Mouse (Mus musculus) megakaryocyte progenitor cell, adult 5-6 weeks (primary cell): Measurements from ENCODE around the gene Rpl32. TPM values are rescaled to one million over a fixed set of nuclear protein-coding genes. Genes with fewer than 3 reads are reported as not detected.

Experiments
- ATAC-seq: replicated peaks from 2 replicates; pipeline ENCODE4 v1.8.0; 2016; ENCODE audit warnings: mild to moderate bottlenecking, moderate TSS enrichment, inconsistent platforms; ENCODE audit not compliant: poor library complexity
- total RNA-seq, 2 experiments: library from RNA; stranded (forward) in 1 of 2; stranded (reverse) in 1 of 2; fragments of 157-497, 149-512 nt in 1 of 2; fragments of 200-1000 nt in 1 of 2; gene quantifications; 2 replicates each; pipeline versions ENCODE4 v1.2.3 to v1.2.4; 2015 to 2017

Gene Rpl32
- total RNA-seq (2015) = 4,905 and 5,125 TPM in 2 replicates
- total RNA-seq (2017) = 5,456 and 6,333 TPM in 2 replicates

DNA sequence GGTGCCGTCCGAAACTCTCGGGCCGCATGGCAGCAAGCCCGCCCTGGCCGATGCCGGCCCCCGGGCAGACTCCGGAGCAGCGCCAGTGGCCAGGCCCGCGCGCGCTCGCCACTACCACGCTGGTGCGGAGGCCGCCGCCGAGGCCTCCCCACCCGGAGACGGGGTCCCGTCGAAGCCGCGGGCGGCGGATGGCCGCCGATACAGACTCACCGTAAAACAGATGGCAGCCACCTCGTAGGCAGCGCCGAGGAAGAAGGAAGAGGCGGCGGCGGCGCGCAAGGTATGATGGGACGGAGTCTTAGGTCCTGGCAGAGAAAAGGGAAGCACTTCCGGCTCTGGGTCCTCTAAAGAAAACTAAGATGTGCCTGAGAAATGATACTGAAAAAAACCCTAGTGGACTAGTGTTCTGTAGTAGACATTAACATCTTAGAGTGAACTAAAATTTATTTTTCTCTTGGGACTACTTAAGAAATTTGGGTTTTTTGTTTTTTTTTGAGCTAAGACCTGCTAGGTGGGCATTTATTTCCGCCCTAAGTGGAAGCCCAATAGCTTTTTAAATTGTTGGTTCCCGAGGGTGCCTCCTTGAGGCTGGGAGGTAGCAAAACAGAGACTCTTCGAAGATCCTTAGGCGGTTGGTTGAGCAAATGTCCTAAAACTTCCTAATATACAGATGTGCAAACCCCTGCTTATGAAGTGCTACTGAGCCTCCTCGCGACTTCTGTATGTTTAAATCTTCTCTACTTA is at the start of gene Rpl32:
Gene Rpl32 (minus strand): TSS at position 260 of the 744 bp plus-strand sequence.
- ATAC-seq = peak; percentile 84

DNA sequence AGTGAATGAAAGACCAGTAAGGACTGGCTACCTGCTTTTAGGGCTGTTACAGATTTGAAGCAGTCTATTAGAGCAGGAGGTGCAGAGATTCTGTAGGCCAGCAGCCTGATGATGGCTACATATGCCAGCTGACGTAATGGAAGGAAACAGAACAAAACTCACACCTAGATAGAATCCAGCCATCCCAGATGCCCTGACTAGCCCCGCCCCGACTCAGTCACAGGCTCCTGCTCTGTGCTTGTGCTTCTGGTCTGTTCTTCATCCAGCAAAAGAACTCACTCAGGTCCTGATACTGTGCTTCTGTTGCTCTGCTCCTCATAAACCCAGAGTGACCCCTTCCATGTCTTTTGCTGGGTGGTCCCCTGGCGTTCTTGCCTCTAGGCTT is 47.8 kb upstream of the Rpl32 start:
- no peak for ATAC-seq

DNA sequence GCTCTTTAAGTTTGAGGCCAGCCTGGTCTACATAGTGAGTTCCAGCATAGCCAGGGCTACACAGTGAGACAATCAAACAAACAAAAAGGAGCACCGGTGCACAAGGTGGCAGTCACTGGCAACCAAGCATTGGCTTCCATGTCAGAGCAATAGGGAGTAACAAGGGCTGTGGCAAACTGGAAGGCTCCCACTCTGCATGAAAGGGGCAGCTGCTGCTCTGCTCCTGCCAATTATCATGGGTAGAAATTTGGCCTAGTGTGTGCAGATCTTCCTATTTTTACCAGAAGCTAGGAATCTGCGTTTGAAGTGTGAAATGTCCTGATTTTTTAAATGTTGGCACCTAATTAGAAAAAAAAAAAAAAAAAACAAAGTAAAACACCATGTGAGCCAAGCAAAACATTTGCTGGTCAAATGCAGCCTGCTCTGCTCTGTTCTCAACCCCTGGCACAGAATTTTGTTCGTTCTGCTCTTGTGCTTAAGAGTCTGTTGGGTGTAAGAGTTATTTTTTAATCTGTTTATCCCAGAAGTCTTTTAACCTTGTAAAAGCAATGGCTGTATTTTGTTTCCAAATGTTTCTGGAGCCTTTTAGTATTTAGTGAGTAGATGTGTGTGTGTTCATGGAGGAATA is 47.3 kb upstream of the Rpl32 start:
- no peak for ATAC-seq

DNA sequence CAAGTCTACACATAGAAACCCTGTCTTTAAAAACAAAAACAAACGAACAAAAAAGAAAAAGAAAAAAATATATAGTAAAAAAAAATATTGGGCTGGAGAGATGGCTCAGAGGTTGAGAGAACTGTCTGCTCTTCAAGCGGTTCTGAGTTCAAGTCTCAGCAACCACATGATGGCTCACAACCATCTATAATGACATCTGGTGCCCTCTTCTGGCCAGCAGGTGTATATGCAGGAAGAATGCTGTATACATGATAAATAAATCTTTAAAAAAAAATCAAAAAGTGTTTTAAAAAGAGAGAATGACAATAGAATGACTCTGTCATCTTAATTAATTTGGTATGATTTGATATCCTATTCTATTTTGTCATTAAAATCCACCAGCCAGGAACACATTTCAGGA is 45.9 kb upstream of the Rpl32 start:
- no peak for ATAC-seq

DNA sequence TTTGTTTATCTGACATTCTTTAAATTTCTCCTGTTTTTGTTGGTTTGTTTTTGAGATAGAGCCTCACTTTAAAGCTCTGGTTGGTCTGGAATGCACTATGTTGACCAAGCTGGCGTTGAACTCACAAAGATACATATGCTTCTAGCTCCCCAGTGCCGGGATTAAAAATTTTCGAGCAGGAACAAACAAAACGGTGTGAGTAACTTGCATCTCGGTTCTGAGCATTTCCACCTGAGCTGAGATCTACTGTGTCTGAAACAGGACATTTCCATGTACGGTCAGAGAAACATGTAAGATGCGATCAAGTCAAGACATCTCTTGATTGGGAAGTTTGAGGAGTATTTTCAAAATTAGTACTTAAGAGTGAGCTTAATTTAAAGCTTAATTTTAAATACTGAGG is 45.4 kb upstream of the Rpl32 start:
- no peak for ATAC-seq

DNA sequence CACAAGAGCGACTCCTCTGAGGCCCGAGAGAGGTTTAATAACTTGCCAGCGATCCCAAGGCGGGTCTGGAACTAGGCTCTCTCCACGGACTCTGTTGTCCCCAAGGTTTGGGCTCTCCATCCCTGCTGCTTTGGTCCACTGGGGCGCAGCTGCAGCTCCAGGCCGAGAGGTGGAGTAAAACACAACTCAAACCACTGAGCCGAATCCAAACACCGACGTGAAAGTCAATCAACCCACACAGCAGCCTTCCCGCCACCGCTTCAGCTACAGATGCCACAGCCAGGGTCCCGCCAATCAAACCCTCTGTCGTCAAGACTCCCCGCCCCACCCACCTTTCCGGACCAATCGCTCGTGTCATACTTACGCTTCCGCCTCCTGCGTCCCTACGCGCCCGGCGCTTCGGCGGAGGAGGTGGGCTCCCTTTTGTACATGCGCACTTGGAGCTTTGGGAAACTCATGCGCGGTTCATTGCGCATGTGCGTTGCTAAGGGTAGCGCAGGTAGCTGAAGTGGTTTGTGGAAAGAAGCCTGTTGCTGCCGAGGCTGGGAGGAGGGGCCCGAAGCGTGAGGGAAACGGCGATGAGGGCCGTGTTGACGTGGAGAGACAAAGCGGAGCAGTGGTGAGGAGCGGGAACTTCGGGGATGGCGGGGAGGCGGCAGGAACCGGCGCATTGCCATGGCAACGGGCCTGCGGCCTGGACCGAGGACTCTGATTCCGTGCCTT is 44.7 kb upstream of the Rpl32 start, which contains the start of the genes Mbd4 and Ift122:
Gene Mbd4 (minus strand): TSS at position 281 of the 723 bp plus-strand sequence.
Gene Ift122 (plus strand): TSS at position 380 of the 723 bp plus-strand sequence.
- ATAC-seq = peak; percentile 96

DNA sequence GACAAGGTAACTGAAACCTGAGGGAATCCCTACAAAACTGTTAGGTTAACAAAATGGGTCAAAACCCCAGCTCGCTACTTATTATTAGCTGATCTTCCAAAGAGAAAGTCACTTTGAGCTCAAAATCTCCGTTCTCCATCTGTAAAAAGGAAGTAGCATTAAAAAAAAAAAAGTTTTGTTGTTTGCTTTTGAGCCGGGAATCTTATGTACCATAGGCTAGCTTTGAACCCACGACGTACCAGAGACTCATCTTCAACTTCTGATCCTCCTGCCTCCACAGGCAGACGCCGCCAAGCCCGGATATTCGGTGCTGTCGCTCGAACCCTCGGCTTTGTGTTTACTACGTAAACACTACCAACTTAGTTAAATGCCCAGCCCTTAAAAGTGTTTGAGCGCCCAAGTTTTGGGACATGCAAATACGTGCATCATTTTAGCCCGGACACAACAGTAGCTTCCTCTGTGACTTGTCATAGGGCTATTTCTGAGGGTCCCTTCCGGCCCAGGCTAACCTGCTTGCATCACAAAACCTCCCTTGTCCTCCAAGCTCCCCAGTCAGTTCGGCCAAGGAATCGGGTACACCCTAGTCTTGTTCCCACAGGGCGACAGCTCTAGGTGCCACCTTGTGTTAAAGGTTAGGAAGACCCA is 44.0 kb upstream of the Rpl32 start:
- ATAC-seq = no peak

DNA sequence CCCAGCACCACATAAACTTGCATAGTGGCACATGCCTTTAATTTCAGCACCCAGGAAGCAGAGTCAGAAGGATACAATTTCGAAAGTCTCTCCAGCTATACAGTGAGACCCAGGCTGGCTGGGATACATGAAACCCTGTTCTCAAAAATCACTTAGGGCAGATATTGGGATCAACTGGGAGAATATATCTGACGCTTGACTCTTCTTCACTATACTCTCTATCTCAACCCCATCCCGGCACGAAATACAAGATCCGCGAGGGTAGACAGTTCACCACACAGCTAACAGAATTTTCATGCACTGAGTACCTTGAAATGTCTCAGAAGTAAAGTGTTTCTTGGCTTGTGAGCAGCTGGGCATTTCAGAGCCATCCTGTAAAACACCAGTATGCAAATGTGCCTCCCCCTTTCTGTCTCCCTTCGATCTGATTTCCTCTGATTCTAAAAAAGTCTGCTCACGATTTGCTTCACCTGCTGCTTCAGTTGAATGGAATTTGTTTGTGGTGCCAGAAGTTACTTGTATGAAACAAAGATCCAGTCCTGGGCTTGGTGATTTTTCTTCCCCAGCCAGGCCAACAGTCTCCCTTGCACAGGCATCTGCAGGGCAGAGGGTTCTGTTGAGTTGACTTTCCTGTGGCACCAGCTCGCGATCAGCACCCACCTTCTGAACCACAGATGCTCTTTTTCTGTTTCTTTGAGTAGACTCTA is 40.2 kb upstream of the Rpl32 start:
- ATAC-seq = no peak

DNA sequence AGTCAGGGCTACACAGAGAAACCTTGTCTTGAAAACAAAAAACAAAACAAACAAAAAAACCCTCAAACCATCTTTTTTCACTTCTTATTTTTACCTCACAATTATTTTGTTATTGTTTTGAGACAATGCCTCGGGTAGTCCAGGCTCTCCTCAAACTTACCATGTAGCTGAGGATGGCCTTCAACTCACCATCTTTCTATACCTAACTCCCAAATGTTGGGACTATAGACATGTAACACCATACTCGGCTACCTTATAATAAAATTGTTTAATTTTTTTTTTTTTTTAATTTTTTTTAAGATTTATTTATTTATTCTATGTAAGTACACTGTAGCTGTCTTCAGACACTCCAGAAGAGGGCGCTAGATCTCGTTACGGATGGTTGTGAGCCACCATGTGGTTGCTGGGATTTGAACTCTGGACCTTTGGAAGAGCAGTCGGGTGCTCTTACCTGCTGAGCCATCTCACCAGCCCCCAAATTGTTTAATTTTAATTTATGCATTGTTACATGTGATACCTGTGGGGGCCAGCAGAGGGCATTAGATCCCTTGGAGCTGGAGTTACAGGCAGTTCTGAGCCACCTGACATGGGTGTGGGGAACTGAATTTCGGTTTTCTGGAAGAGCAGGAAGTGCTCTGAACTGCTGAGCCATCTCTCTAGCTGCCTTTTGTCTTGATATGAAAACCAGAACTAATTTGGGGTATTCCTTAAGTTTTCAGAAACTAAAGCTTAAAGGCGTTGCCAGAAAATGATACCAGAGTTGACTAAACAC is 38.3 kb upstream of the Rpl32 start:
- peak; percentile 97 for ATAC-seq

DNA sequence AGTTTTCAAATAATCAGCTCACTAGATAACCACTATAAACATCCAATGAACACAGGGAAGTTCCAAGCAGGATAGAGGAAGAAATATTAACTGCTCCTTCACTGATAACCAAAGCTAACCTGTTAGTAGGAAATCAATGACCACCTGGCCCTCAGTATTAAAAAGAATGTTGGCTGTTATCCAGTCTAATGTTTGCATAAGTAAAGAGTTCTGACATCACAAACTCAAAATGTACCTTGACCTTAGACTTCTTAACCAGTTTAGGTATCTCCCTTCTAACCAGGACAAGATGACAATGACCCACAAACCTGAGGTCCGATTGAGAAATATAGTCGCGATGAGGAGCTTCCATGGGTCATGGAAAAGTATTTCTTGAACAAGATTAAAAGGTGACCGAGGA is 36.5 kb upstream of the Rpl32 start:
- no peak for ATAC-seq

DNA sequence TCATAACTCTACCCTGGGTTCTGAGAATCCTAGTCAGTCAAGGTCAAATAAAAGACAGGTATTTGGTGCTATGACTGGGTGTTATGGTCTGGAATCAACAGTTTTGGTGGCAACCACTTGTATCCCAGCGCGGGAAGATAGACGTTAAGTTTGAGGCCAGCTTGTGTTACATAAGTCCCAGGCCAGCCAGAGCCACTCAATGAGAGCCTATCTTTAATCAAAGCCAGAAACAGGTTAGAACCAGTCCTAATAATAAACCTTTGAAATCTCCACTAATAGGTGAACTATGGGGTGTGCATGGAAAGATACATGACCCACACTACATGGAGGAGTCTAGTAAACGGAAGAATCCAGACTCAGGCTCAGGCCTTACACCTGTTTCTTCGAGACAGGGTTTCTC is 30.2 kb upstream of the Rpl32 start:
- 0 out of 2 replicates have a peak, but pooled peaks have one; percentile 8 for ATAC-seq

DNA sequence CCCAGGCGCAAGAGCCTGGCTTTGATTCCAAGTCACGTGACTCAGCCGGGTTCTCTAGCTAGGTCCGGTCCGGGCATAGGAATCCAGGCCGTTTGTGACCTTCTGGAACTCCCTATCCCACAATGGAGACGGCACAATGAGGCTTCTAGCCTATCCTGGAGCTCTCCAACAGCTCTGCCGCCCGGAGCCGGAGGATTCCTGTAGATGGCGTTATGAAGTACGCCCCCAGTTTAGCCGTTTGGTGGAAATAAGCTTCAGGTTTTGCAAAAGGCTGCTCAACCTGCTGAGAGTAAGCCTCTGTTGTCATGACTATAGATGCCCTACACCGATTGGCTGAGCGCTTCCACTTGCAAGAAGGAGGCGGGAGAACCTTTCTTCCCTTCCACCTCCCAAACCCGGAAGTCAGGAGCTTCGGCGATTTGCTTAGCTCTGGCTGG is 29.6 kb upstream of the Rpl32 start, which contains the start of gene Efcab12:
Gene Efcab12 (minus strand): TSS at position 252 of the 437 bp plus-strand sequence.
- peak; percentile 99 for ATAC-seq

DNA sequence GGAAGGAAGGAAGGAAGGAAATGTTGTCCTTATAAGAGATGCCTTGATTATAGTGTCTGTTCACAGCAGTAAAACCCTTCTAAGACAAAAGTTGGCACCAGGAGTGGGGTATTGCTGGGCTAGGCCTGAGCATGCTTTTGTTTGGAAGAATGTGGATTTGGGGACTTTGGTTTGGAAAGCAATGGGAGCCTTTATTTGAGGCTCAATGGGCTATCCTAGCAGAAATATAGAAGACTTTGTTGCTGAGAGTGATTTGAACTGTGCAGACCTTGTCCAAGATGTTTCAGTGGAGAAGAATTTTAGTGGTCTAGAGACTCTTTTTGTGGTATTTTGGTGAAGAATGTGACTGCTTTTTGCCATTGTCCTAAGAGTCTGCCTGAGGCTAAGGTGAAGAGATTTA is 25.3 kb upstream of the Rpl32 start:
- ATAC-seq = no peak

DNA sequence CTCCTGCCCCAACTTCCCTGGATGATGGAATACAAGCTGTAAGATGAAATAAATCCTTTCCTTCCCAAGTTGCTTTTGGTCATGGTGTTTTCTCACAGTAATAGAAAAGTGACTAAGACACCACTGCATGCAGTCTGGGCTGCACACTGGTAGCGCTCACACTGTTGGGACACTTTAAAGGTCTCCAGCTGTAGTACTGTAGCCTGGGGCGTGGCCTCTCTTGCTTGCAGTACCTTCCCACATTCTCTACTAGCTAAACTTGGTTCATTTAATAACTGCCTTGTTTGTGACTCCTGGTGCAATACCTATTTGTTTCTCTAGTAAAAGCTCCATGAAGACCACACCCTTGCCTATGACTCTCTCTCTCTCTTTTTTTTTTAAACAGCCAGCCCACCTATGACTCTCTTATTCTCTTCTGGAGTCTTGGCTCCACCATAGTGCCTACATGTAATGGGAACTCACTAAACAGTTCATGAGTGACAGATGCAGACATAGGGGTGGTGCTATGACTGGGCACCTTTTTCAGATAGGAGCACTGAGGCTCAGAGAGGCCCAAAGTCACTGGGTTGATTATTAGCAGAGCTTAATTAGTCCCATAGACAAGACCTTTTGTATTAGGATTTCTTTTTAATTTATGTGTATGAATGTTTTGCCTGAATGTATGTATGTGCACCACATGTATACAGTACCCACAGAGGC is 23.8 kb upstream of the Rpl32 start:
- peak; percentile 67 for ATAC-seq

DNA sequence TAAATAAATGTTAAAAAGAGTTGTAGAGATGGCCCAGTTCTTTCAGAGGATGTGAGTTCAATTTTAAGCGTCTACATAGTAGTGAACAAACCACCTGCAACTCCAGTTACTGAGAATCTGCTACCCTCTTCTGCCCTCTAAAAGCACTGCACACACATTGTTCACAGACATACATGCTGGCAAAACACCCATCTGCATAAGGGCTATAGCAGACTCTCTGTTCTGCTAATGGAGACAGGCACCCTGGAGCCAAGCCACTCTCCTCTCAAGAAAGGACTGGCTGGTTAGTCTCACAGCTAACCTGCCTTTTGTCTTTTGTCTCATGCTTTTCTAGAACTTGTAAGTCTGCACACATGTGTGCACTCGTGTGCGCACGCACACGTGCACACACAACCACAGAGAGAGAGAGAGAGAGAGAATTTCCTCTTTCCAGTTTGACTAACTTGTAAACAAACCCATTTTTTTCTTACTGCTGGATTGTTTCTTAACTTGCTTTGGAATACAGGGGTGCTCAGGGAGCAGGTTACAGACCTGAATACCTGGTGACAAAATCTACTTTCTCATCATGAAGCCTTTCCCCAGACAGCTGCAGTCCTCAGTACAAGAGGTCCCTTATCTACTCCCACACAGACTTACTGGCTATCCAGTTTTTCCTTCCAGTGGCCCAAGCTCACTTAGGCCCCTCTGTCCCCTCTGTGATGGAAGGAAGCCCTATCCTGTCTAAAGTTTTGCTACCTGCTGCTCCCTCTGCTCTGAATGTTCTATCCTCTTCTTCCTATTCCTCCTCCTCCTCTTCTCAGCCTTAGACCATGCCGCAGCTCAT is 22.4 kb upstream of the Rpl32 start:
- ATAC-seq = peak; percentile 62

DNA sequence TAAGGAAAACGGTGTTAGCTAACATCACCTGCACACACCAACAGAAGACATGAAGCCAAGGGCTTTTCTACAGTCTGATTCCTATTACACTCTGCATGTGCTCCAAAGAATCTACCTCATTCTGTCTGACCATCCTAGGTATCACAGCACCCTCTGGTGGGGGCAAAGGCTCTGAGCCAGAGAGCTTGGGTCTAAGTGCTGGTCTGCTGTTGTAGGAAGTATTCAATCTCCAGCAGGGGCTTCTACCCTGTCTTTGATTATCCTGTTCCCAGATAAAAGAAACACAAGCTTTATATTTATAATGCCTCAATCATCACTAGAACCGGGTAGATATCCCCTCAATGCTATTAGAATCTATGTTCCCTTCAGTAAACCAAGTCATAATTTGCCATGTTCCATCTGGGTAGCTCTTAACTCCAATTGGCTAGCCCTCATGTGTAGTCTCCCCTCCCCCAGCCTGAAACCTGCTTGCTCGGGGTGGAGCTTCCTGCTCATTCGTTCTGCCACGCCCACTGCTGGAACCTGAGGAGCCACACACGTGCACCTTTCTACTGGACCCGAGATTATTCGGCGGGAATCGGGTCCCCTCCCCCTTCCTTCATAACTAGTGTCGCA is 15.4 kb upstream of the Rpl32 start:
- peak; percentile 97 for ATAC-seq

DNA sequence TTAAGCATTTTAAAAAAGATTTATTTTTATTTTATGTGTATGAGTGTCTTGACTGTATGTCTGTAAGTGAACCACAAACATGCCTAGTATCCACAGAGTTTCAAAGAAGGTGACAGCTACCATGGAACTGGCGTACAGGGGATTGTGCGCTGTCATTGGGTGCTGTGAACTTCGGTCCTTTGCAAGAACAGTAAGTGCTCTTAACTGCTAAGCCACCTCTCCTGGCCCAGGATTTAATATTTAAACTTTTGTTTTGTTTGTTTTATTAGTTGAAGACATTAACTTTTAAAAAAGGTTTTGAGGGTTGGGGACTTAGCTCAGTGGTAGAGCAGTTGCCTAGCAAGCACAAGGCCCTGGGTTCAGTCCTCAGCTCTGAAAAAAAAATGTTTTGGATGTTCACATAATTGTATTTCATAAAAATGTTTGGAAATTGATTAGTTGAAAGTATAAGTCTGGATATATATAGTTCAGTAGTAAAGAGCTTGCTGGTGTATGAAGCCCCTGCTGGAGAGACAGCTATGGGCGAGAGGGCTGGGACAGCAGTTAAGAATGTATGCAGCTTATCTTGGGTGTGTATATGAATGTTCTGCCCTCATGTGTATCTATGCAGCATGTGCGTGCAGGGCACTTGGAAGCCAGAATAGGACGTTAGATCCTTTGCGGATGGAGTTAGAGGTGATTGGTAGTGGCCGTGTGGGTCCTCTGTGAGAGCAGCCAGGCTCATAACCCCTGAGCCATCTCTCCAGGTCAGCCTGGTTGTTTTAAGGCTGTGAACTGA is 12.9 kb upstream of the Rpl32 start:
- ATAC-seq = peak; percentile 71
